Mouse (Mus musculus) testis, postnatal 14 days (tissue): Measurements from ENCODE around the gene Upk1a.
A peak's percentile ranks its signal among the peaks of the same experiment; 100 is the strongest.

Source experiments
- DNase-seq: peaks from one replicate; pipeline ENCODE4 v3.0.0; 2021; ENCODE audit warnings: low spot score

The Upk1a gene

DNA sequence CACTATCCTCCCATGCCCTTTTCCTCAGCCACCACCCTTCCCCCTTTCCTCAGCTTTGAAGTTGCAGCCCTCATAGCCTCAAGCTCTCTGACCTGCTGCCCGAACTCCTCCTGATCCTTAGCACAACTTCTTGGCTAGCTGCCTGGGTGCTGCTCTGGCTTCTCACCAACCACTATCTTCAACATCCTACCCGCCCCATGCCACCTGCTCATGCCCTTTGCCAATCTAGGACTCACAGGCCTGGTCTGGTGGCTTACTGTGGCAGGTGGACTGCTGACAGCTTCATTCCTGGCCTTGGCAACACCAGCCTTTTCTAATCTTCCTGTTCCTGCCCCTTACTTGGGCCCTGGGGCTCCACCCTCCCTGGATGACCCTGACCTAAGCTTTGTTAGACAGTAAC is 39.7 kb downstream of the Upk1a start:
- peak; percentile 66 for DNase-seq

DNA sequence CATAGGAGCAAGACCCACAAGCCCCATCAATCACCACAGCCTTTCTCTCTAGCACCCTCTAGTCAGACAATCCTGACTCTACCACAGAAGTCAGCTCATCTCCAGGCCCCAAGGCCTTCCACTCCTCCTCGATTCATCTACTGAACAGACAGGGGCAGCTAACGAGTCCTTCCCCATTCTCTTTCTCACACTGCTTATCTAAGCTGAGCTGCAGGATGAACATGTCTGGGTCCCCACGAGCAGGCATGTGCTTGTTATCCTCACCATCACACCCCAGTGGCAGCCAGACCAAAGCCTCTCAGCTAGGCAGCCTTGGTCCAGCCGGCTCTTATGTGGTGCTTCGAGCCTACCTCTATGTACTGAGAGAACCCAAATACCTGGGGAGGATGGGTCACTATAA is 40.3 kb downstream of the Upk1a start:
- DNase-seq, result no peak

DNA sequence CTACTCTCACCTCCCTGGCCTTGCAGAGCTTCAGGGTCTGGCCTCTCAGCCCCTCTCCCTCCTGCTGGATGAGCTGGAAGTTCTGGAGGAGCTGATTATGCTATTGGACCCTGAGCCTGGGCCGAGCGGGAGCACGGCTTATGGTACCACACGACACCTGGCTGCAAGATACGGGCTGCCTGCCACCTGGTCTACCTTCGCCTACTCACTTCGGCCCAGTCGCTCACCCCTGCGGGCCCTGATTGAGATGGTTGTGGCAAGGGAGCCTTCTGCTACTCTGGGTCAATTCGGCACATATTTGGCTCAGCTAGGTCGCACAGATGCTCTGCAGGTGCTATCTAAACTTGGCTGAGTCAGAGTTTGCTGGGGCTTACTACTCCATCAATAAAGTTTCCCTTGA is 45.1 kb downstream of the Upk1a start:
- no peak for DNase-seq

DNA sequence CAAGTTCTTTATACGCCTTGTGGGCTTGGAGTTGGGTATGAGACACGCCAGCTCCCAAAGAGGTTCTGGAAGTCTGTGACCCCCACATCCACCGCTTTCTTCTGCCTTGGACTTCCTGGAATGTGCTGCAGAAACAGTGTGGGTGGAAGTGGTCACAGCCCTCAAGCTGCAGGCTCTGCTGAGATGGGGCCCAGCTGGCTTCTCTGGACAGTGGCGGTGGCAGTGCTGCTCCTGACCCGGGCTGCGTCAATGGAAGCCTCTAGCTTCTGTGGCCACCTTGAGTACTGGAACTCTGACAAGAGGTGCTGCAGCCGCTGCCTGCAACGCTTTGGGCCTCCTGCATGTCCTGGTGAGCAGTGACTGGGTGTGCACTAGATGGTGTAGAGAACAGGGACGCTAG is 46.6 kb downstream of the Upk1a start:
- DNase-seq, result no peak

DNA sequence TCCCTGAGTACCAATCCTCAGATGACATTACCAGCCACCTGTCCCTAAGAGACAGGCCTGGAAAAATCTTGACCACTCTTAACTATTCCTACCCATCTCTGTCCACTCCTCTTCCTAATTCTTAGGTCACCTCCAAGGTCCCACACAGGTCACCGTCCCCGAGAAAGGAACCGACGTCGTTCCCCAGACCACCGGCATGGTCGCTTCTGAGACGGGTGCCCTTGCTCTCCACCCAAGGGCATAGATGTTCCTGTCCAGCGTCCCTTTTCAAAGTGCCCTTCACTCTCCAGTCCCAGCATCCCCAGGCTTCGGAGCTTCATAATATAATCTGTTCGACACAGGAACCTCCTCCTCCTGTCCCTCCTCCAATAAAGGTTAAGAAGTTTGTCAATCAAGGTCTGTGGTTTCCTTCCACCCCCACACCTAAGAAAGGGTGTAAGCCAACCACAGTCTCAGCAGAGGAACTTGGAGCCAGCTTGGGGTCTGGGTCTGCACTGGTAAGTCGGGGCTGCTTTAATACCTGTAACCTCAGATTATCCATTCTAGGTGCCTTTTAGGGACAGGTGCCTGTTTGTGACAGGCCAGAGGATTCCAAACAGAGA is 47.6 kb downstream of the Upk1a start, which contains the start of gene Igflr1:
Igflr1 (plus strand) TSS at position 458 of the 602 bp plus-strand sequence.
- DNase-seq, result peak; percentile 15

DNA sequence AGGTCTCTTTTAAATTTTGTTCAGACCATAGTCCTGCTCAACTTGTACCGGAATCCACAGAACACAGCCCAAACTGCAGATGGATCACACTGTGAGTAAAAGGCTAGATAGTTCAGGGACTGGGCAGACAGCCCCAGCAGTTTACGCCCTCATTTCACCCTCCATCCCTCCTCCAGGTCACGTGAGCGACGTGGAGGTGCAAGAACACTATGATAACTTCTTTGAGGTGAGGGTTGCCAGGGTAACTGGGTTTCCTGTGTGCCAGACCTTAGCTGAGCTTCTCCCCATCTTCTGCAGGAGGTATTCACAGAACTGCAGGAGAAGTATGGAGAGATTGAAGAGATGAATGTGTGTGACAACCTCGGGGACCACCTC is 48.8 kb downstream of the Upk1a start:
- no peak for DNase-seq

DNA sequence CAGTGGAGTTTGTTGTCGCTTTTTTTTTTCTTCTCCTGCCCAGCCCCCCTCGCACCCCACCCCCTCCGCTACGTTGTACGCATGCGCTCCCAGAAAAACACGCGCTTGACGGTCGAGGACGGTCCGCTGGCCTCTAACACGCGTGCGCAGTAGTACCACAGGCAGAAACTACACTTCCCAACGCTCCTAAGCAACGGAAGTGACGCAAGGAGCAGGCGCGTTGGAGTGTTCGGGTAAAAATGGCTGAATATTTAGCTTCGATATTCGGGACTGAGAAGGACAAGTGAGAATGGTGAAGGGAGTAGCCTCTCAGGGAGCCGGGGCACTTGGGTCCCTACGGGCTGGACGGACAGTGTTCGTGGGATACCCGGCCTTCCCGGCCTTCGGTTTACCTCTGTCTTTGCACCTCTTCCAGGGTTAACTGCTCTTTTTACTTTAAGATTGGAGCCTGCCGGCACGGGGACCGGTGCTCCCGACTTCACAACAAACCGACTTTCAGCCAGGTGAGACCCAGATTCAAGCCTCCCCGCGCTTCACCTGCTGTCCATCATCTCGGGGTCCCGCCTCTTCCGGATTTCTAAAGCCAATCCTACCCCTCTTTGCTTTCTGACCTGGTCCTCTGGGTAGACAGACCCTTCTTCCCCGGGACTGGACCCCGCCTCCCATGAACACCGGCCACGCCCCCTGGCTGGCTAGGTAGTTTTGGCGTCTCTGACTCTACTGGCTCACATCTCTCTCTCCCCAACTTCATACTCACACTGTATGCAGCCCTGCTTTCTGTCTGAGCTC is 49.3 kb downstream of the Upk1a start, which contains the start of the genes U2af1l4, Gm49396 and Psenen:
U2af1l4 (plus strand) TSS at position 185 of the 789 bp plus-strand sequence.
Gm49396 (plus strand) TSS at position 228 of the 789 bp plus-strand sequence.
Psenen (minus strand) TSS at position 511 of the 789 bp plus-strand sequence.
- peak; percentile 97 for DNase-seq

DNA sequence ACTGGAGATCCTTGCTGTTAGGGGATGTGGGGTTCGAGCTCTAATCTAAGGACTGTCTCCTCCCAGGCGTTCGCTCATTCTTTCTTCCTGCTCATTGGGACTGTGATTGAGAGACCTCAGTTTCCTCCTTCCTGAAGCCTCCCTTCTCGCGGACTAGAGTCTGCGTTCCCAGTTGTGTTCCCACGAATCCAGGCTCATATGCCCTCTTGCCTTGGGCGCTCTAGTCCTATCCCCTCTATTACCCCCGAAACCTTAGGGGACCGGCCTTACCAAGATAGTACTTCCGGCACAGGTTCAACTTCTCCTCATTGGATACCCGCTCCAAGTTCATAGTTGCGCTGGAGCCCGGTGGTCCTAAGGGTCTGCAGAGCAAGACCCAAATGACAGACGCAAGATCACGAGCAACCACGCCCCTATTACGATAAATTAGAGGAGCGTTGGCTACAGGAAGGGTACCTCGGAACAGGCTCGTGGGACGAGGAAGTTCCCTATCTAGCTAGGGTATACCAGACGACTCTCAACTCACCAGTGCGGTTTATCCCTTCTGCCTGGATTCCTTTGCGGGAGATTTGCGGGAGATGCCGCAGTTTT is 50.0 kb downstream of the Upk1a start:
- peak; percentile 66 for DNase-seq

DNA sequence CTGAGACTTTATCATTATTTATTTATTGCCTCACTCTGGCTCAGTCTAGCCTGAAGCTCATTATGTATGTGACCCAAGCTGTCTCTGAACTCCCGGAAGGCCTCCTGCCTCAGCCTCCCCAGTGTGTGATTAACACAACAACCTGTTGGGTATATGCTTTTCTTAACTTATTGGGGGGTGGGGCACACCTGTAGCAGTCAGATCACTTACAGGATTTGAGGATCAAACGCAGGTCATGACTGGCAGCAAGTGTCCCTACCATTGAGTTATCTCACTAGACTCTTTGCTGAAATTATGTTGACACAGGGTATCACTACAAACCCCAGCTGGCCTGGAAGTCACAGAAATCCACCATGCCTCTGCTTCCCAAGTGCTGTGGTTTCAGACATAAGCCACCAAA is 52.4 kb downstream of the Upk1a start:
- DNase-seq, result no peak

DNA sequence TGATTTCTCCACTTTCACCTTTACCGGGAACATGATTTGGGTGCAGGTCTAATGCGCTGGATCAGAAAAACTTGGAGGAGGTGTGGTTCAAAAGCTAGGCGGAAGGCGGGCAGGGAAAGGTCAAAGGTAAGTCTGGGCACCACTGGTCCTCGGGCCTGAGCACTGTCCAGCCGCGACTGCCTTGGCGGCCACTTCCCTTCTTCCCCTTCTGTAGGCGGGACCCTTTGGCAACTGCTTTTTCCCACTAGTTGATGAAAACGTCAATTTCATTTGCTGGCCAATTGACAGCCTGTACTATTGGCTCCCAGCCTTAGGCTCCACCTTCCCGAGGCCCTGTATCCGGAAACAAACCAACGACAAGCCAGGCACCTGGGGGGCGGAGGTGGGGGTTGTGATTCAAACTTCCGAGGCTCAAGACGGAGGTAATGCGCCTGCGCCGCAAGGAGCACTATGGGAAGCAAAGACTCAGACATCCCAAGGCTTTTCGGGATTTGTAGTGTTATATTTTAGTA is 53.1 kb downstream of the Upk1a start, which contains the start of gene Lin37:
Lin37 (minus strand) TSS at position 396 of the 512 bp plus-strand sequence.
- DNase-seq, result peak; percentile 96

DNA sequence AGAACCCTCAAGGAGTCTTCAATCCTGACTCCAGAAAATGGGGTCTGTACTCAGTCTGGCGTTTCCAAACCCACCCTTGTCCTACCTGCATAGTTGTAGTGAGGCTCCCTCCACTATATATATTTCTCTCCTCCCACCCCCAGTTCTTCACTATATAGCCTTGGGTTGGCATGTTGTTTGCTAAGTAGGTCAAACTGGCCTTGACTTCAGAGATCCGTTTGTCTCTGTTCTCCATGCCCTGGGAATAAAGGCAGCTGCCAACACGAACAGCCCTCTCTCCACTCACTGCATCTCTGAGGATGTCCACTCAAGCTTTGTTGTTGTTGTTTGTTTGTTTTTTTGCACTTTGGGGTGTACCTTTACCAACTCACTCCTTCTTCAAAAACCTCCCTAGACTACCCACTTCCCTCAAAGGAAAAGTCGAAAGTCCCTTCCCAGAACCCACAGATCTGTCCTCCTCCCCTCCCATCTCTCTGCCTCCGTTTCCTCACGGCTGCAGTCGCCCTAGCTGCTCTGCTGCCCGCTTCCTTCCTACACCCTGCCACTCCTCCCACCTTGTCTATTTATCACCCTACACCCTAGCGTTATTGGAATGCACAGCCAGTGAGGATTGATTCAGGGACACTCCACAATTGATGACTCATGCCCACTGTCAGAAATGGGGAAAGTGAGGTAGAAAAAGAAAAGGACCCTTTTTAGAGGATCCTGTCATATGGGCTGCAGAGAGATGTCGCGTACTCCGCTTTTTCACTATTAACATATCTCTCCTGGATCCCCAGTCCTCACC is 53.8 kb downstream of the Upk1a start:
- no peak for DNase-seq

DNA sequence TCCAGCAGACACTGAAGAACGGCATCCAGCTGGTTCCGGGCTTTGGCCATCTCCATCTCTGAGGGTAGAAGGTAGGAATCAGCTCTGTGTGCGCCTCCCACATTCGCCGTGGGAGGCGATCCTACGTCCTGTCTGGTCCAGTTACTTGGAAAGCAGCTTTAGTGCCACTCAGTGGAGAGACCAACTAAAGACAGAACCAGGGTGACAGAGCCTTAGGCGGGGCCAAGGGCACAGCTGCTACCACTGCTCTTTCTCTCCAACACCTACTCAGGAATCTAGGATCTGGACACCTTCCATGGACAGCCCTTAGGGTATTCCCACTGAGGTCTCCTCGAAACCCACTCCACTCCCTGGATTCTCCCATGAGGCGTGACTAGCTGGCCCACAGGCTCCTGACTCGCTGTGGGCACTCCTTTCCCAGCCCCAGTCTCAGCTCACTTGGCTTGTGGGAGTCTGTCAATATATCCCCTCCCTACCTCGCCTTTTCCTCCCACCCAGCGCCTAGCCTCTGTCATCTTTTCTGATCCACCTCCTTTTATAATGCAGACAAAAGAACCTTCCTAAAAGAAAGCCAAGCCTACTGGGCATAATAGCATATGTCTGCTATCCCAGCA is 54.6 kb downstream of the Upk1a start:
- DNase-seq, result no peak

DNA sequence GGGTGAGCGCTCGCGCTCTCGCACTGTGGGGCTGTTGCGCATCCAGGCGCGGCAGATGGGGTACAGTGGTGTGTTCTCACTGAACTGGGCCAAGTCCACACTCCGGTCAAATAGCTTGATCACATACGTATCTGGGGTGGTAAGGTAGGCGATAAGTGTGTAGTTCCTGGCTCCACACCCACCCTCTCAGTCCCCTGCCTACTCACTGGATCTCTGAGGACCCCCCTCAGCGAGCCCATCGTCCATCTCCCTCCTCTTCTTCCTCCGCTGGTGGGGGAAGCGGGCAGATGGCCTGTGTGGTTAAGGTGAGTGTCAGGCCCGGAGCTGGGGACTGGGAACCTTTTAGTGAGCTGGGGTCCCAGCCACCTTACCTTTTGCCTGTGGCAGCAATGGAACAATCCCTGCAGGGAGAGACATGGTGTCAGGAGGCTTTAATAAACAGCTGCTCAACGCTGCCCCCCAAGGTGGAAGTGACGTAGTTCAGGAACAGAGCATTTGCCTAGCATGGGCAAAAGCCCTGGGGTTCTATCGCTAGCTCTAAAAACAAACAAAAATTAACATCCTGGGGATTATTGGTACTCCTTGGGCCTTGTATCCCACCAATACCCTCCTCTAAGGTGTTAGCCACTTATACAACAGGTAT is 55.6 kb downstream of the Upk1a start:
- no peak for DNase-seq

DNA sequence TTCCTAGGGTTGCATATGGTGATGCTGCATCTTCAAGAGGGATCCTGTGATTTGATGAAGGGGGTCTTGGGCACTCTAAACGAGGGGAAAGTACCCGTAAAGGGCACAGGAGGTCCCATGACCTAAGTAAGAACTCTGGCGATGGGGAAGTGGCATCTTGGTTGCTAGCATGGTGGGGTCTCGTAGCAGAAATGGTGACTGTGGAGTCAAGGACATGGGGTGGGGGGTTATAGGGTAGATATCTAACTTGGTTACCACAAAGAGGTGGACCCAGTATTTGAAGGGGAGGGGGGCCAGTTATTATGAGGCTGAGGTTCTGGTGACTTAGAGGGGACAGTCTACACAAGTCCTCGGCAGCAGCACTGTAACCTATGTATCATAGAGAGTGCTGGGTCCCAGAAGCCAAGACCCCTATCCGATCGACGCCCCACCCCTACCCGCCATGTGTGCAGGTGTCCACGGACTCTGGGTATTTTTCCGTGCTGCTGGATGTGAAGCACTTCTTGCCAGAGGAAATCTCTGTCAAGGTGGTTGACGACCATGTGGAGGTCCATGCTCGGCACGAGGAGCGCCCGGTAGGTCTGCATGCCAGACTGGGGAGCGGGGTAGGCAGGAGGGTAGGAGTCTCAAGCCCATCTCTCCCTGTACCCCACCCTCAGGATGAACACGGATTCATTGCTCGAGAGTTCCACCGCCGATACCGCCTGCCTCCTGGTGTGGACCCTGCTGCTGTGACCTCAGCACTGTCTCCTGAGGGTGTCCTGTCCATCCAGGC is 58.6 kb downstream of the Upk1a start:
- no peak for DNase-seq
